Comparison of ENCODE assay signal across 22 mouse cellular contexts in genomic region chr12:75090957-75091356, GRCm38 (mm10).
DNase-seq lines count a peak whose midpoint lies in the region; ATAC-seq and TF ChIP-seq lines count a peak whose summit lies in the region.
"Had no signal": no experiment of that assay in that cellular context is flagged by ENCODE, and none has a peak within 500 bp of the region (broad histone marks: within the 10 kb centered on the region; RNA-seq: fewer than 3 reads in every experiment).

No protein-coding gene starts in this region.

- TF ChIP-seq CTCF in forebrain, postnatal 0 days (IDR thresholded peaks at IDR 0.05; ENCODE audit: low read depth), result no peak

- no peaks in the 10 kb centered on the region for H3K27me3 ChIP-seq in forebrain, embryonic 14.5 days (replicated peaks; ENCODE audit: control insufficient read depth, insufficient read depth, low read length)
- H3K27me3 ChIP-seq in forebrain, embryonic 11.5 days (ENCODE audit: control insufficient read depth, insufficient read depth, low read length), result no peaks in the 10 kb centered on the region
- H3K27me3 ChIP-seq in forebrain, postnatal 0 days (ENCODE audit: insufficient read depth, low read length), result no peaks in the 10 kb centered on the region
- no peaks in the 10 kb centered on the region for H3K27me3 ChIP-seq in heart, embryonic 12.5 days (replicated peaks)
- H3K27me3 ChIP-seq: embryonic facial prominence, embryonic 13.5 days; embryonic facial prominence, embryonic 15.5 days had no signal

- no peak overlapping the region for H3K4me3 ChIP-seq in forebrain, embryonic 14.5 days (ENCODE audit: low read depth, low read length)
- H3K4me3 ChIP-seq in forebrain, embryonic 11.5 days (ENCODE audit: low read depth, low read length), result no peak overlapping the region
- no peak overlapping the region for H3K4me3 ChIP-seq in forebrain, postnatal 0 days (ENCODE audit: low read depth, low read length)
- no peak overlapping the region for H3K4me3 ChIP-seq in heart, embryonic 12.5 days
- H3K4me3 ChIP-seq: embryonic facial prominence, embryonic 13.5 days; embryonic facial prominence, embryonic 15.5 days; erythroblast, embryonic 14.5 days; gastrocnemius, adult 2 months had no signal

- no peaks in the 10 kb centered on the region for H3K9me3 ChIP-seq in forebrain, embryonic 14.5 days (replicated peaks; ENCODE audit: control insufficient read depth, low read length)
- no peaks in the 10 kb centered on the region for H3K9me3 ChIP-seq in forebrain, embryonic 11.5 days (ENCODE audit: control insufficient read depth, low read length)
- H3K9me3 ChIP-seq in forebrain, postnatal 0 days (ENCODE audit: low read length), result no peaks in the 10 kb centered on the region
- no peaks in the 10 kb centered on the region for H3K9me3 ChIP-seq in heart, embryonic 12.5 days (replicated peaks)
- H3K9me3 ChIP-seq: embryonic facial prominence, embryonic 13.5 days; embryonic facial prominence, embryonic 15.5 days had no signal

- no peak overlapping the region for H3K27ac ChIP-seq in forebrain, embryonic 14.5 days (ENCODE audit: low read depth, low read length)
- H3K27ac ChIP-seq in forebrain, embryonic 11.5 days (ENCODE audit: low read depth, low read length), result no peak overlapping the region
- no peak overlapping the region for H3K27ac ChIP-seq in forebrain, postnatal 0 days (ENCODE audit: low read depth, low read length)
- H3K27ac ChIP-seq in heart, embryonic 12.5 days (ENCODE audit: poor library complexity, severe bottlenecking), result no peak overlapping the region
- H3K27ac ChIP-seq: embryonic facial prominence, embryonic 13.5 days; embryonic facial prominence, embryonic 15.5 days; gastrocnemius, adult 2 months had no signal

- no peak overlapping the region for H3K9ac ChIP-seq in forebrain, embryonic 14.5 days (ENCODE audit: low read length)
- H3K9ac ChIP-seq in forebrain, embryonic 11.5 days (ENCODE audit: low read length), result no peak overlapping the region
- H3K9ac ChIP-seq in forebrain, postnatal 0 days, result no peak overlapping the region
- H3K9ac ChIP-seq in heart, embryonic 12.5 days, result no peak overlapping the region
- H3K9ac ChIP-seq: embryonic facial prominence, embryonic 13.5 days; embryonic facial prominence, embryonic 15.5 days had no signal

- WGBS in forebrain, embryonic 14.5 days, result 68% methylated on average over 1 of the region's 1 CpGs
- WGBS in forebrain, embryonic 11.5 days, result 81% methylated on average over 1 of the region's 1 CpGs
- 74% methylated on average over 1 of the region's 1 CpGs for WGBS in forebrain, postnatal 0 days
- 96% methylated on average over 1 of the region's 1 CpGs for WGBS in heart, embryonic 12.5 days

- H3K4me2 ChIP-seq in forebrain, embryonic 14.5 days (ENCODE audit: low read length), result no peak overlapping the region
- no peak overlapping the region for H3K4me2 ChIP-seq in forebrain, embryonic 11.5 days (ENCODE audit: low read depth, low read length, severe bottlenecking)
- no peak overlapping the region for H3K4me2 ChIP-seq in forebrain, postnatal 0 days (ENCODE audit: low read depth)
- no peak overlapping the region for H3K4me2 ChIP-seq in heart, embryonic 12.5 days
- H3K4me2 ChIP-seq: embryonic facial prominence, embryonic 13.5 days; embryonic facial prominence, embryonic 15.5 days had no signal

- DNase-seq in forebrain, embryonic 14.5 days (ENCODE audit: low spot score), result peak; percentile 54
- DNase-seq in forebrain, embryonic 11.5 days (ENCODE audit: low spot score), result no peak
- DNase-seq in frontal cortex, postnatal 25 days (ENCODE audit: low spot score in 2 of 2), result no peak
- peak; percentile 6 for DNase-seq in brain, embryonic 18.5 days (ENCODE audit: low read depth, low spot score)
- peak; percentile 29 for DNase-seq in forebrain, postnatal 0 days
- DNase-seq in layer of hippocampus, adult 8-10 months (ENCODE audit: low spot score in 2 of 2), result no peak
- DNase-seq: adrenal gland, adult 2 months; adrenal gland, postnatal 10 days; adrenal gland, postnatal 25 days; cerebellum, adult 11 months; cerebellum, adult 18-20 months; cerebellum, adult 8-10 months; cerebellum, adult 9-11 months; cerebellum, postnatal 14 days; cerebellum, postnatal 36 days; embryo, embryonic 11 days; gastrocnemius, adult 2 months had no signal

- H3K36me3 ChIP-seq in forebrain, embryonic 14.5 days (ENCODE audit: control insufficient read depth, insufficient read depth, low read length), result no peaks in the 10 kb centered on the region
- H3K36me3 ChIP-seq in forebrain, embryonic 11.5 days (ENCODE audit: control insufficient read depth, insufficient read depth, low read length), result no peaks in the 10 kb centered on the region
- H3K36me3 ChIP-seq in forebrain, postnatal 0 days (ENCODE audit: insufficient read depth), result no peaks in the 10 kb centered on the region
- H3K36me3 ChIP-seq in heart, embryonic 12.5 days, result no peaks in the 10 kb centered on the region
- H3K36me3 ChIP-seq: embryonic facial prominence, embryonic 13.5 days; embryonic facial prominence, embryonic 15.5 days had no signal

- no peaks in the 10 kb centered on the region for H3K4me1 ChIP-seq in forebrain, embryonic 14.5 days (ENCODE audit: control insufficient read depth, insufficient read depth, low read length)
- no peaks in the 10 kb centered on the region for H3K4me1 ChIP-seq in forebrain, embryonic 11.5 days (replicated peaks; ENCODE audit: control insufficient read depth, insufficient read depth, low read length)
- H3K4me1 ChIP-seq in forebrain, postnatal 0 days (ENCODE audit: insufficient read depth), result no peaks in the 10 kb centered on the region
- H3K4me1 ChIP-seq in heart, embryonic 12.5 days (replicated peaks), result no peaks in the 10 kb centered on the region
- H3K4me1 ChIP-seq: embryonic facial prominence, embryonic 13.5 days; embryonic facial prominence, embryonic 15.5 days had no signal

- ATAC-seq in forebrain, embryonic 14.5 days, result peak; percentile 63; the same call in 1 of the 2 replicates
- no peak for ATAC-seq in forebrain, embryonic 11.5 days (replicated peaks; ENCODE audit: low FRiP score)
- ATAC-seq in frontal cortex, adult (ENCODE audit: low TSS enrichment), result peak; percentile 54
- peak; percentile 81 for ATAC-seq in forebrain, postnatal 0 days
- ATAC-seq in heart, embryonic 12.5 days (ENCODE audit: insufficient number of reproducible peaks, low FRiP score), result no peak

Comparison
In these comparisons a context has a peak if more than half of its experiments do, and no peak if none do; other contexts are left out.
1. ATAC-seq: peak in forebrain, embryonic 14.5 days (single experiment), frontal cortex, adult (single experiment) and forebrain, postnatal 0 days (single experiment); none in forebrain, embryonic 11.5 days (single experiment) and heart, embryonic 12.5 days (single experiment).
2. DNase-seq: peak in forebrain, embryonic 14.5 days (single experiment), brain, embryonic 18.5 days (single experiment) and forebrain, postnatal 0 days (single experiment); none in forebrain, embryonic 11.5 days (single experiment), frontal cortex, postnatal 25 days (0 of 2) and layer of hippocampus, adult 8-10 months (0 of 2).